ENCODE assay signal across 22 mouse cellular contexts in genomic region chr11:45874251-45874650, GRCm38 (mm10). TPM values are rescaled to one million over a fixed set of nuclear protein-coding genes. Genes with fewer than 3 reads are reported as not detected.
DNase-seq lines count a peak whose midpoint lies in the region; TF ChIP-seq lines count a peak whose summit lies in the region.
"Had no signal": no experiment of that assay in that cellular context is flagged by ENCODE, and none has a peak within 500 bp of the region (broad histone marks: within the 10 kb centered on the region; RNA-seq: fewer than 3 reads in every experiment).

No protein-coding gene starts in this region.

- TF ChIP-seq CTCF in gastrocnemius, adult 2 months (IDR thresholded peaks at IDR 0.05) = no peak

- H3K27ac ChIP-seq in gastrocnemius, adult 2 months = peak overlapping the region; percentile 64; the same call in 1 of the 2 replicates
- H3K27ac ChIP-seq: embryonic facial prominence, embryonic 10.5 days; embryonic facial prominence, embryonic 13.5 days; forebrain, embryonic 12.5 days; forebrain, embryonic 15.5 days; hindbrain, embryonic 12.5 days; hindbrain, embryonic 15.5 days had no signal

- no peak overlapping the region for H3K4me3 ChIP-seq in gastrocnemius, adult 2 months
- H3K4me3 ChIP-seq: embryonic facial prominence, embryonic 10.5 days; embryonic facial prominence, embryonic 13.5 days; erythroblast, embryonic 14.5 days; forebrain, embryonic 12.5 days; forebrain, embryonic 15.5 days; hindbrain, embryonic 12.5 days; hindbrain, embryonic 15.5 days had no signal

- no peak for DNase-seq in gastrocnemius, adult 2 months
- no peak for DNase-seq in gastrocnemius, postnatal 10 days
- peak; percentile 40 for DNase-seq in T-cell, adult 2 months (ENCODE audit: low spot score)
- DNase-seq in thymus, postnatal 14 days = peak; percentile 43
- DNase-seq in thymus, postnatal 4 days = peak; percentile 31
- no peak for DNase-seq in cerebellum, adult 18-20 months
- no peak for DNase-seq in adrenal gland, postnatal 4 days (ENCODE audit: low spot score in 2 of 2)
- DNase-seq: adrenal gland, postnatal 10 days; adrenal gland, postnatal 36 days; cerebellum, adult 11 months; cerebellum, adult 8-10 months; cerebellum, postnatal 36 days; embryo, embryonic 11 days; gastrocnemius, postnatal 14 days; heart, adult 11 months had no signal

- intact Hi-C loops in gastrocnemius, adult 2 months (cut with DNase I) = no loop called here

RNA-seq across cellular contexts. Expression of gene Clint1, which starts 22.4 kb away (rescaled TPM):
- total RNA-seq in gastrocnemius, adult 2 months (2021) = 10 to 100 TPM; 40.2 to 44.9 TPM
- total RNA-seq in gastrocnemius, postnatal 10 days (2021) = 10 to 100 TPM; 44.9 to 51.3 TPM
- 10 to 100 TPM; 87.3 to 98.2 TPM for total RNA-seq in adrenal gland, postnatal 4 days (2021)

Comparison
In these comparisons a context has a peak if more than half of its experiments do, and no peak if none do; other contexts are left out.
1. DNase-seq: peak in T-cell, adult 2 months (single experiment), thymus, postnatal 14 days (single experiment) and thymus, postnatal 4 days (single experiment); none in gastrocnemius, adult 2 months (single experiment), gastrocnemius, postnatal 10 days (single experiment), cerebellum, adult 18-20 months (0 of 2) and adrenal gland, postnatal 4 days (0 of 2).